Mouse (Mus musculus) neural tube, embryonic 12.5 days (tissue): ENCODE measurements at regions not wholly inside any gene's neighbourhood (a gene's known extent, or its start where the extent isn't known, plus 50 kb on each side); places are given as distances from the start of the nearest gene placed in this dataset.

Experiments
- ATAC-seq: fragments of 200-750 bp; cut with Nextera tagmentation; 2 replicates; pipeline ENCODE4 v1.8.0; 2017; ENCODE audit warnings: low read depth, mild to moderate bottlenecking, moderate TSS enrichment, moderate library complexity; ENCODE audit not compliant: low FRiP score
- H3K27ac ChIP-seq: fragments of 300-500 bp; sonication (generic); 2 replicates; pipeline ENCODE4 v1.5.1; 2016
- H3K27me3 ChIP-seq: fragments of 300-500 bp; sonication (generic); replicated peaks from 2 replicates; pipeline ENCODE4 v1.6.1; 2016; ENCODE audit warnings: mild to moderate bottlenecking
- H3K36me3 ChIP-seq: fragments of 300-500 bp; sonication (generic); 2 replicates; pipeline ENCODE4 v1.6.1; 2016; ENCODE audit warnings: mild to moderate bottlenecking
- H3K4me1 ChIP-seq: fragments of 300-500 bp; sonication (generic); 2 replicates; pipeline ENCODE4 v1.6.1; 2016
- H3K4me2 ChIP-seq: fragments of 300-500 bp; sonication (generic); replicated peaks from 2 replicates; pipeline ENCODE4 v1.6.1; 2016; ENCODE audit warnings: mild to moderate bottlenecking
- H3K4me3 ChIP-seq: fragments of 300-500 bp; sonication (generic); 2 replicates; pipeline ENCODE4 v1.5.1; 2016
- H3K9ac ChIP-seq: fragments of 300-500 bp; sonication (generic); 2 replicates; pipeline ENCODE4 v1.6.1; 2016; ENCODE audit warnings: mild to moderate bottlenecking
- H3K9me3 ChIP-seq: fragments of 300-500 bp; sonication (generic); 2 replicates; pipeline ENCODE4 v1.6.1; 2016; ENCODE audit warnings: mild to moderate bottlenecking
- WGBS: fragments of 180-500 bp; shearing (Covaris S2); methylation state at CpG from one replicate; pipeline ENCODE4 v1.1.7; 2016; 5-methylcytosine and 5-hydroxymethylcytosine counted together

GRCm38 (mm10) chr5:18916688-18917285 lies 310.0 kb upstream of the Magi2 start:
- no peak overlapping the region for H3K9ac ChIP-seq
- peak; percentile 65 for ATAC-seq
- H3K36me3 ChIP-seq = no peaks in the 10 kb centered on the region
- no peaks in the 10 kb centered on the region for H3K9me3 ChIP-seq
- H3K4me2 ChIP-seq = no peak overlapping the region
- no peak overlapping the region for H3K27ac ChIP-seq
- 46% methylated on average over 7 of the region's 7 CpGs for WGBS
- no peaks in the 10 kb centered on the region for H3K27me3 ChIP-seq
- no peaks in the 10 kb centered on the region for H3K4me1 ChIP-seq
- no peak overlapping the region for H3K4me3 ChIP-seq

DNA sequence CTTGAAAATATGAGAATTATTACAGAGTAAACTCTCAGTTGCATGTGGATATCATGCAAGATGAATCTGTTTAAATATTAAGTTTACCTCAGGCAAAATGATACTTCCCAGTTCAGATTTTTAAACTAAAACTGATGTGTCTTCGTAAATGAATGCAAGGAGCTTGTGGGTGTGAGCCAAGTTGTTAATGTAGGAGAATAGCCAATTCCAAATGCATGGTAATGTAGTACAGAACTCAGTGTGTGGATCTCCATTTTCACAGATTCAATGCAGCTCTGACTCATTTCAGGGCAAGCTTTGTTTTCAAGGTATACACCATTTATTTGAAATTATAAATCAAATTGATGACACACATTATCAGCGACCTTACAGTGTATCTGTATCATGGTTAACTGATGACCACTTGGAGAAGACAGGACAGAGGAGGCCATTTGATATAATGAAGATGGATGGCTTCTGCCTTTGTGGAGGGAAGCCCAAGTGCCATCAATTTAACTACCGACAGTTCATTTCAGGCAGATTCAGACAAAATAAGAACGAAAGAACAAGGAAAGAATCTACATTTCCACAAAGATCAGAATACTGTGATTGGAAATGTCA lies 272.9 kb upstream of the Magi2 start:
- WGBS = 70% methylated on average over 4 of the region's 4 CpGs
- no peak; the same call in 1 of the 2 replicates for ATAC-seq
- Histone ChIP-seq H3K4me3 (no peak overlapping the region), H3K27ac (no peak overlapping the region), H3K27me3 (no peaks in the 10 kb centered on the region), H3K9ac (no peak overlapping the region), H3K9me3 (no peaks in the 10 kb centered on the region), H3K4me2 (no peak overlapping the region), H3K36me3 (no peaks in the 10 kb centered on the region), H3K4me1 (no peaks in the 10 kb centered on the region)
